Mouse (Mus musculus) hindbrain, postnatal 0 days (tissue): Measurements from ENCODE around the gene Rundc1. TPM values are rescaled to one million over a fixed set of nuclear protein-coding genes. Genes with fewer than 3 reads are reported as not detected.

Source experiments
- ATAC-seq: fragments of 200-750 bp; cut with Nextera tagmentation; 2 replicates; pipeline ENCODE4 v1.8.0; 2017; ENCODE audit warnings: mild to moderate bottlenecking, moderate TSS enrichment, moderate library complexity
- DNase-seq: peaks from one replicate; pipeline ENCODE4 v3.0.0-alpha.2; 2015; ENCODE audit warnings: low spot score
- H3K27ac ChIP-seq: fragments of 300-500 bp; sonication (generic); 2 replicates; pipeline ENCODE4 v1.5.1; 2014; ENCODE audit warnings: mild to moderate bottlenecking
- H3K27me3 ChIP-seq: fragments of 300-500 bp; sonication (generic); 2 replicates; pipeline ENCODE4 v1.6.1; 2014; ENCODE audit warnings: low read length, mixed read lengths; ENCODE audit not compliant: insufficient read depth
- H3K36me3 ChIP-seq: fragments of 300-500 bp; sonication (generic); 2 replicates; pipeline ENCODE4 v1.6.1; 2014; ENCODE audit warnings: low read length, mixed read lengths; ENCODE audit not compliant: insufficient read depth
- H3K4me1 ChIP-seq: fragments of 300-500 bp; sonication (generic); 2 replicates; pipeline ENCODE4 v1.6.1; 2014; ENCODE audit warnings: antibody characterized with exemption, low read length, mixed read lengths; ENCODE audit not compliant: insufficient read depth
- H3K4me2 ChIP-seq: fragments of 300-500 bp; sonication (generic); 2 replicates; pipeline ENCODE4 v1.6.1; 2014; ENCODE audit warnings: low read depth, mild to moderate bottlenecking, low read length, moderate library complexity, mixed read lengths
- H3K4me3 ChIP-seq: fragments of 300-500 bp; sonication (generic); 2 replicates; pipeline ENCODE4 v1.5.1; 2014; ENCODE audit warnings: low read length
- H3K9ac ChIP-seq: fragments of 300-500 bp; sonication (generic); replicated peaks from 2 replicates; pipeline ENCODE4 v1.6.1; 2014; ENCODE audit warnings: mild to moderate bottlenecking, low read length, moderate library complexity, mixed read lengths
- H3K9me3 ChIP-seq: fragments of 300-500 bp; sonication (generic); 2 replicates; pipeline ENCODE4 v1.6.1; 2016; ENCODE audit warnings: low read length, mixed read lengths
- CTCF ChIP-seq: IDR thresholded peaks from 2 replicates; pipeline ENCODE4 v1.5.1; 2016; ENCODE audit warnings: antibody characterized with exemption, control low read depth, low read depth
- WGBS: fragments of 180-500 bp; shearing (Covaris S2); extraction: QIAGEN DNeasy Blood & Tissue Kit; methylation state at CpG from one replicate; pipeline ENCODE4 v1.1.7; 2014; 5-methylcytosine and 5-hydroxymethylcytosine counted together
- microRNA-seq, 2 experiments: library from miRNA; unstranded; fragments of <30 nt; microRNA quantifications; one replicate each; pipeline ENCODE4; 2016
- polyA plus RNA-seq: library from polyadenylated mRNA; unstranded; fragments of >200 nt; fragmentation: Nextera tagmentation; extraction: Ambion mirVana; gene quantifications from 2 replicates; pipeline ENCODE4 v1.2.1, GENCODE M21; 2015
- total RNA-seq: library from RNA; depleted of rRNA; stranded (reverse); fragments of >200 nt; gene quantifications from 2 replicates; pipeline ENCODE4 v1.2.3, GENCODE M21; 2014; rRNA removed

Gene Rundc1
- total and polyA plus RNA-seq, 2 experiments from 2014 or later = 11.6 to 21.4 TPM

- Histone ChIP-seq H3K36me3 (no peaks in the 10 kb centered on the region), H3K27ac (peak overlapping the region; percentile 86), H3K9me3 (no peaks in the 10 kb centered on the region), H3K27me3 (no peaks in the 10 kb centered on the region), H3K4me2 (peak overlapping the region; percentile 18; the same call in 1 of the 2 replicates), H3K9ac (no peak overlapping the region), H3K4me1 (peaks cover 12% of the 10 kb centered on the region), H3K4me3 (no peak overlapping the region)
- peak; percentile 1; the same call in 1 of the 2 replicates for TF ChIP-seq CTCF
- ATAC-seq = peak; percentile 82
- peak; percentile 84 for DNase-seq
- WGBS = 13% methylated on average over 10 of the region's 10 CpGs
Measured at GRCm38 (mm10) chr11:101477552-101478211, 52.8 kb downstream of the Rundc1 start.

GRCm38 (mm10) chr11:101479171-101479635 is 54.3 kb downstream of the Rundc1 start:
- no peaks in the 10 kb centered on the region for H3K27me3 ChIP-seq
- peak overlapping the region; percentile 7; the same call in 1 of the 2 replicates for H3K4me3 ChIP-seq
- no peaks in the 10 kb centered on the region for H3K9me3 ChIP-seq
- ATAC-seq (peak; percentile 38), DNase-seq (peak; percentile 66)
- H3K36me3 ChIP-seq = no peaks in the 10 kb centered on the region
- H3K27ac ChIP-seq = peak overlapping the region; percentile 86
- WGBS = 6% methylated on average over 18 of the region's 18 CpGs
- peaks cover 12% of the 10 kb centered on the region for H3K4me1 ChIP-seq
- peak overlapping the region; percentile 46 for H3K4me2 ChIP-seq
- peak overlapping the region; percentile 30; the same call in 1 of the 2 replicates for H3K9ac ChIP-seq
- TF ChIP-seq CTCF = no peak

GRCm38 (mm10) chr11:101480912-101481311 is 56.0 kb downstream of the Rundc1 start:
- Histone ChIP-seq H3K9ac (no peak overlapping the region), H3K27ac (no peak overlapping the region), H3K9me3 (no peaks in the 10 kb centered on the region), H3K36me3 (no peaks in the 10 kb centered on the region), H3K4me3 (no peak overlapping the region), H3K27me3 (no peaks in the 10 kb centered on the region), H3K4me1 (peaks cover 12% of the 10 kb centered on the region), H3K4me2 (no peak overlapping the region)
- ATAC-seq (no peak), DNase-seq (no peak)
- WGBS = 62% methylated on average over 6 of the region's 6 CpGs
- no peak for TF ChIP-seq CTCF

GRCm38 (mm10) chr11:101483804-101484203 is 58.9 kb downstream of the Rundc1 start:
- H3K9ac ChIP-seq = no peak overlapping the region
- no peaks in the 10 kb centered on the region for H3K27me3 ChIP-seq
- H3K4me1 ChIP-seq = peaks cover 6% of the 10 kb centered on the region; the same call in 1 of the 2 replicates
- 18% methylated on average over 3 of the region's 3 CpGs for WGBS
- no peak overlapping the region for H3K4me3 ChIP-seq
- DNase-seq (no peak), ATAC-seq (no peak)
- no peak for TF ChIP-seq CTCF
- no peak overlapping the region for H3K27ac ChIP-seq
- H3K4me2 ChIP-seq = no peak overlapping the region
- no peaks in the 10 kb centered on the region for H3K9me3 ChIP-seq
- H3K36me3 ChIP-seq = no peaks in the 10 kb centered on the region

GRCm38 (mm10) chr11:101484245-101484644 is 59.4 kb downstream of the Rundc1 start:
- H3K4me2 ChIP-seq = no peak overlapping the region
- no peaks in the 10 kb centered on the region for H3K27me3 ChIP-seq
- DNase-seq (no peak), ATAC-seq (no peak)
- no peaks in the 10 kb centered on the region for H3K36me3 ChIP-seq
- H3K4me1 ChIP-seq = peaks cover 2% of the 10 kb centered on the region; the same call in 1 of the 2 replicates
- 72% methylated on average over 6 of the region's 6 CpGs for WGBS
- H3K27ac ChIP-seq = no peak overlapping the region
- H3K4me3 ChIP-seq = no peak overlapping the region
- no peak overlapping the region for H3K9ac ChIP-seq
- no peak for TF ChIP-seq CTCF
- H3K9me3 ChIP-seq = no peaks in the 10 kb centered on the region

- no peaks in the 10 kb centered on the region for H3K9me3 ChIP-seq
- H3K4me1 ChIP-seq = no peaks in the 10 kb centered on the region
- no peaks in the 10 kb centered on the region for H3K36me3 ChIP-seq
- no peak overlapping the region for H3K27ac ChIP-seq
- ATAC-seq (no peak), DNase-seq (no peak)
- WGBS = 84% methylated on average over 7 of the region's 7 CpGs
- no peak overlapping the region for H3K4me2 ChIP-seq
- H3K27me3 ChIP-seq = no peaks in the 10 kb centered on the region
- TF ChIP-seq CTCF = no peak
- no peak overlapping the region for H3K4me3 ChIP-seq
- no peak overlapping the region for H3K9ac ChIP-seq
Measured at GRCm38 (mm10) chr11:101484814-101485213, 59.9 kb downstream of the Rundc1 start.

Small RNAs within 50 kb of the gene (microRNA-seq; reads per million reads assigned to microRNA genes)
- gene Mir6929 = 0 reads per million in 2 experiments

Other genes with a start within 250 kb of the Rundc1 start
- 0.16 and 0.43 TPM in 2 replicates for gene Ccr10, start 249.6 kb upstream of the Rundc1 start, total RNA-seq
- gene Ccr10, start 249.6 kb upstream of the Rundc1 start, polyA plus RNA-seq = 0.88 and 1.0 TPM in 2 replicates
- 26.7 and 27.6 TPM in 2 replicates for gene Ezh1, start 198.6 kb upstream of the Rundc1 start, total RNA-seq
- gene Ezh1, start 198.6 kb upstream of the Rundc1 start, polyA plus RNA-seq = 20.1 and 22.2 TPM in 2 replicates
- gene Ramp2, start 179.1 kb upstream of the Rundc1 start, total RNA-seq = 66.1 and 72.7 TPM in 2 replicates
- 108 and 111 TPM in 2 replicates for gene Ramp2, start 179.1 kb upstream of the Rundc1 start, polyA plus RNA-seq
- 66.1 and 82.1 TPM in 2 replicates for gene Vps25, start 171.4 kb upstream of the Rundc1 start, total RNA-seq
- 134 and 137 TPM in 2 replicates for gene Vps25, start 171.4 kb upstream of the Rundc1 start, polyA plus RNA-seq
- gene Wnk4, start 164.5 kb upstream of the Rundc1 start, total RNA-seq = 1.5 and 2.5 TPM in 2 replicates
- gene Wnk4, start 164.5 kb upstream of the Rundc1 start, polyA plus RNA-seq = 6.5 and 8.0 TPM in 2 replicates
- gene Cntd1, start 146.1 kb upstream of the Rundc1 start, total RNA-seq = 0.10 TPM in 1 of 2 replicates, not detected in the other
- 0.66 and 0.89 TPM in 2 replicates for gene Cntd1, start 146.1 kb upstream of the Rundc1 start, polyA plus RNA-seq
- 146 and 154 TPM in 2 replicates for gene Coa3, start 146.0 kb upstream of the Rundc1 start, total RNA-seq
- 214 and 225 TPM in 2 replicates for gene Coa3, start 146.0 kb upstream of the Rundc1 start, polyA plus RNA-seq
- 71.1 and 95.3 TPM in 2 replicates for gene Becn1, start 122.8 kb upstream of the Rundc1 start, total RNA-seq
- 140 and 145 TPM in 2 replicates for gene Becn1, start 122.8 kb upstream of the Rundc1 start, polyA plus RNA-seq
- 68.3 and 71.1 TPM in 2 replicates for gene Psme3, start 108.9 kb upstream of the Rundc1 start, total RNA-seq
- 78.2 and 83.9 TPM in 2 replicates for gene Psme3, start 108.9 kb upstream of the Rundc1 start, polyA plus RNA-seq
- gene Aoc2, start 100.0 kb upstream of the Rundc1 start, total RNA-seq = 3.8 and 4.1 TPM in 2 replicates
- gene Aoc2, start 100.0 kb upstream of the Rundc1 start, polyA plus RNA-seq = 0.59 and 0.63 TPM in 2 replicates
- 0.36 and 0.47 TPM in 2 replicates for gene Aoc3, start 94.5 kb upstream of the Rundc1 start, total RNA-seq
- 0.10 and 0.16 TPM in 2 replicates for gene Aoc3, start 94.5 kb upstream of the Rundc1 start, polyA plus RNA-seq
- gene G6pc, start 57.5 kb upstream of the Rundc1 start, total RNA-seq = 0.26 TPM in 1 of 2 replicates, not detected in the other
- gene G6pc, start 57.5 kb upstream of the Rundc1 start, polyA plus RNA-seq = not detected in 2 replicates
- 62.5 and 69.4 TPM in 2 replicates for gene Aarsd1, start 7.5 kb upstream of the Rundc1 start, total RNA-seq
- 89.9 and 91.6 TPM in 2 replicates for gene Aarsd1, start 7.5 kb upstream of the Rundc1 start, polyA plus RNA-seq
- 2.2 TPM in 1 of 2 replicates, not detected in the other for gene Gm27029, start 289 bp upstream of the Rundc1 start, total RNA-seq
- gene Gm27029, start 289 bp upstream of the Rundc1 start, polyA plus RNA-seq = 4.7 and 6.4 TPM in 2 replicates
- 0.31 and 0.58 TPM in 2 replicates for gene Ptges3l, start 248 bp downstream of the Rundc1 start, total RNA-seq
- gene Ptges3l, start 248 bp downstream of the Rundc1 start, polyA plus RNA-seq = 3.8 and 4.6 TPM in 2 replicates
- gene Rpl27, start 17.2 kb downstream of the Rundc1 start, total RNA-seq = 535 and 538 TPM in 2 replicates
- gene Rpl27, start 17.2 kb downstream of the Rundc1 start, polyA plus RNA-seq = 276 and 282 TPM in 2 replicates
- gene Ifi35, start 23.3 kb downstream of the Rundc1 start, total RNA-seq = 3.9 and 4.2 TPM in 2 replicates
- gene Ifi35, start 23.3 kb downstream of the Rundc1 start, polyA plus RNA-seq = 5.3 and 5.8 TPM in 2 replicates
- gene Rnd2, start 39.9 kb downstream of the Rundc1 start, total RNA-seq = 103 and 140 TPM in 2 replicates
- 143 and 154 TPM in 2 replicates for gene Rnd2, start 39.9 kb downstream of the Rundc1 start, polyA plus RNA-seq
- gene Vat1, start 41.1 kb downstream of the Rundc1 start, total RNA-seq = 290 and 295 TPM in 2 replicates
- 106 and 114 TPM in 2 replicates for gene Vat1, start 41.1 kb downstream of the Rundc1 start, polyA plus RNA-seq
- gene Brca1, start 126.9 kb downstream of the Rundc1 start, total RNA-seq = 6.7 and 8.5 TPM in 2 replicates
- gene Brca1, start 126.9 kb downstream of the Rundc1 start, polyA plus RNA-seq = 2.3 and 2.4 TPM in 2 replicates
- gene Nbr1, start 127.1 kb downstream of the Rundc1 start, total RNA-seq = 93.6 and 152 TPM in 2 replicates
- gene Nbr1, start 127.1 kb downstream of the Rundc1 start, polyA plus RNA-seq = 53.9 and 55.9 TPM in 2 replicates
- gene Tmem106a, start 157.2 kb downstream of the Rundc1 start, total RNA-seq = 2.6 and 5.2 TPM in 2 replicates
- gene Tmem106a, start 157.2 kb downstream of the Rundc1 start, polyA plus RNA-seq = 5.1 and 5.3 TPM in 2 replicates
- gene Gm11634, start 174.2 kb downstream of the Rundc1 start, total RNA-seq = not detected in 2 replicates
- not detected in 2 replicates for gene Gm11634, start 174.2 kb downstream of the Rundc1 start, polyA plus RNA-seq
- gene Rdm1, start 202.1 kb downstream of the Rundc1 start, total RNA-seq = 12.4 and 15.2 TPM in 2 replicates
- 13.8 and 15.9 TPM in 2 replicates for gene Rdm1, start 202.1 kb downstream of the Rundc1 start, polyA plus RNA-seq
- gene Arl4d, start 240.5 kb downstream of the Rundc1 start, total RNA-seq = 5.7 and 6.5 TPM in 2 replicates
- 6.2 TPM in 2 replicates for gene Arl4d, start 240.5 kb downstream of the Rundc1 start, polyA plus RNA-seq